Mouse (Mus musculus) gastrocnemius, postnatal 36 days (tissue): ENCODE measurements around the gene S100z. TPM values are rescaled to one million over a fixed set of nuclear protein-coding genes. Genes with fewer than 3 reads are reported as not detected.

Source experiments
- DNase-seq, 2 experiments: peaks; one replicate each; pipeline ENCODE4 v3.0.0; 2022
- intact Hi-C: fragments of 180-260 bp; cut with DNase I; formaldehyde crosslinking; loops from one replicate; pipeline ENCODE4 v1.15.1; 2025
- total RNA-seq, 2 experiments: library from RNA; stranded (reverse); gene quantifications; 2 replicates each; pipeline ENCODE4 v1.2.3; 2021

S100z gene
- total RNA-seq, 2 experiments from 2014 or later = 1.0 to 3.4 TPM

- no peak for DNase-seq
- intact Hi-C loops = no loop called here
Observed at GRCm38 (mm10) chr13:95449730-95450129, 28.8 kb downstream of the S100z start.

- intact Hi-C loops = no loop called here
- no peak for DNase-seq
Observed at GRCm38 (mm10) chr13:95444824-95445223, 33.7 kb downstream of the S100z start, which contains the start of gene Crhbp. Gene Crhbp, minus strand, starts transcription at chr13:95444924.

- DNase-seq = no peak
- intact Hi-C loops = no loop called here
Observed at GRCm38 (mm10) chr13:95444291-95444690, 34.2 kb downstream of the S100z start.

GRCm38 (mm10) chr13:95443376-95444233 lies 34.9 kb downstream of the S100z start:
- intact Hi-C loops = no loop called here
- DNase-seq = no peak

- DNase-seq = no peak
- intact Hi-C loops = no loop called here
Observed at GRCm38 (mm10) chr13:95442901-95443300, 35.6 kb downstream of the S100z start.

- no peak for DNase-seq
Observed at GRCm38 (mm10) chr13:95439569-95439968, 39.0 kb downstream of the S100z start.

GRCm38 (mm10) chr13:95431760-95432159 lies 46.8 kb downstream of the S100z start:
- intact Hi-C loops = no loop called here
- DNase-seq = no peak

More at GRCm38 (mm10) chr13:95439569-95439968, 39.0 kb downstream of the S100z start:
- intact Hi-C loops = no loop called here

GRCm38 (mm10) chr13:95427499-95427898 lies 51.0 kb downstream of the S100z start:
- no peak for DNase-seq
- intact Hi-C loops = no loop called here

Other genes with a start within 250 kb of the S100z start
- gene Pde8b, start 228.4 kb downstream of the S100z start, total RNA-seq = 1 to 10 TPM; 2.1 to 2.8 TPM
- 1 to 10 TPM; 5.0 to 5.8 TPM for gene Zbed3, start 155.1 kb downstream of the S100z start, total RNA-seq
- gene Aggf1, start 103.4 kb downstream of the S100z start, total RNA-seq = 10 to 100 TPM; 14.0 to 15.8 TPM
- not detected for gene Crhbp, start 33.8 kb downstream of the S100z start, total RNA-seq
- under 1 TPM; 0.20 to 0.91 TPM for gene F2rl1, start 46.5 kb upstream of the S100z start, total RNA-seq
- gene F2r, start 139.8 kb upstream of the S100z start, total RNA-seq = 1 to 10 TPM; 6.2 to 7.4 TPM
- not detected for gene F2rl2, start 218.1 kb upstream of the S100z start, total RNA-seq